Mouse (Mus musculus): Measurements from ENCODE around the gene Gcg. TPM values are rescaled to one million over a fixed set of nuclear protein-coding genes. Genes with fewer than 3 reads are reported as not detected.

Gene Gcg
- not detected in 2 replicates for polyA plus RNA-seq (2016; fragmentation: Nextera tagmentation; extraction: Ambion mirVana)

- no peak within 1 kb of the TSS for H3K9ac ChIP-seq
- ATAC-seq (ENCODE audit: low FRiP score) = no peak
- no peak within 1 kb of the TSS for H3K4me2 ChIP-seq (replicated peaks)
- no peak within 1 kb of the TSS for H3K27ac ChIP-seq
- no peaks in the 10 kb centered on the region for H3K36me3 ChIP-seq
- peaks cover 2% of the 10 kb centered on the region; the same call in 1 of the 2 replicates for H3K4me1 ChIP-seq
- H3K9me3 ChIP-seq (replicated peaks) = no peaks in the 10 kb centered on the region
- WGBS = 81% methylated on average over 9 of the region's 9 CpGs
- H3K27me3 ChIP-seq = no peaks in the 10 kb centered on the region
- no peak within 1 kb of the TSS for H3K4me3 ChIP-seq
These were observed at the start of gene Gcg for GRCm38 (mm10) chr2:62483550-62483949. TSS of gene Gcg (minus strand) at chr2:62483650.

GRCm38 (mm10) chr2:62531065-62531464 is 47.6 kb upstream of the Gcg start:
- Histone ChIP-seq H3K4me2 (replicated peaks) (no peak overlapping the region), H3K9me3 (replicated peaks) (no peaks in the 10 kb centered on the region), H3K27ac (no peak overlapping the region), H3K9ac (no peak overlapping the region), H3K36me3 (no peaks in the 10 kb centered on the region), H3K27me3 (no peaks in the 10 kb centered on the region), H3K4me1 (no peaks in the 10 kb centered on the region), H3K4me3 (no peak overlapping the region)
- ATAC-seq (ENCODE audit: low FRiP score) = no peak
- 78% methylated on average over 1 of the region's 1 CpGs for WGBS

- Histone ChIP-seq H3K9ac (no peak overlapping the region), H3K27me3 (no peaks in the 10 kb centered on the region), H3K27ac (no peak overlapping the region), H3K9me3 (replicated peaks) (no peaks in the 10 kb centered on the region), H3K4me1 (no peaks in the 10 kb centered on the region), H3K36me3 (no peaks in the 10 kb centered on the region), H3K4me2 (replicated peaks) (no peak overlapping the region), H3K4me3 (no peak overlapping the region)
- 96% methylated on average over 9 of the region's 9 CpGs for WGBS
- ATAC-seq (ENCODE audit: low FRiP score) = no peak
These were observed 42.9 kb upstream of the Gcg start for GRCm38 (mm10) chr2:62526399-62526798.

- WGBS = 79% methylated on average over 2 of the region's 2 CpGs
- Histone ChIP-seq H3K9ac (no peak overlapping the region), H3K4me3 (no peak overlapping the region), H3K27me3 (no peaks in the 10 kb centered on the region), H3K36me3 (no peaks in the 10 kb centered on the region), H3K9me3 (replicated peaks) (no peaks in the 10 kb centered on the region), H3K27ac (no peak overlapping the region), H3K4me2 (replicated peaks) (no peak overlapping the region), H3K4me1 (no peaks in the 10 kb centered on the region)
- ATAC-seq (ENCODE audit: low FRiP score) = no peak
These were observed 34.3 kb upstream of the Gcg start for GRCm38 (mm10) chr2:62517790-62518189.

GRCm38 (mm10) chr2:62514477-62514876 is 31.0 kb upstream of the Gcg start:
- H3K4me3 ChIP-seq = no peak overlapping the region
- no peaks in the 10 kb centered on the region for H3K9me3 ChIP-seq (replicated peaks)
- whole genome bisulfite sequencing = 88% methylated on average over 6 of the region's 6 CpGs
- H3K36me3 ChIP-seq = no peaks in the 10 kb centered on the region
- no peak overlapping the region for H3K9ac ChIP-seq
- H3K4me1 ChIP-seq = no peaks in the 10 kb centered on the region
- no peak for ATAC-seq (ENCODE audit: low FRiP score)
- no peak overlapping the region for H3K4me2 ChIP-seq (replicated peaks)
- H3K27me3 ChIP-seq = no peaks in the 10 kb centered on the region
- no peak overlapping the region for H3K27ac ChIP-seq

GRCm38 (mm10) chr2:62513477-62513876 is 30.0 kb upstream of the Gcg start:
- no peak overlapping the region for H3K4me3 ChIP-seq
- no peak overlapping the region for H3K27ac ChIP-seq
- H3K36me3 ChIP-seq = no peaks in the 10 kb centered on the region
- H3K27me3 ChIP-seq = no peaks in the 10 kb centered on the region
- no peaks in the 10 kb centered on the region for H3K4me1 ChIP-seq
- H3K9ac ChIP-seq = no peak overlapping the region
- ATAC-seq (ENCODE audit: low FRiP score) = no peak
- WGBS = 94% methylated on average over 15 of the region's 15 CpGs
- H3K4me2 ChIP-seq (replicated peaks) = no peak overlapping the region
- H3K9me3 ChIP-seq (replicated peaks) = no peaks in the 10 kb centered on the region

- Histone ChIP-seq H3K4me3 (no peak overlapping the region), H3K4me1 (no peaks in the 10 kb centered on the region), H3K9me3 (replicated peaks) (no peaks in the 10 kb centered on the region), H3K27ac (no peak overlapping the region), H3K27me3 (no peaks in the 10 kb centered on the region), H3K9ac (no peak overlapping the region), H3K4me2 (replicated peaks) (no peak overlapping the region), H3K36me3 (no peaks in the 10 kb centered on the region)
- no peak for ATAC-seq (ENCODE audit: low FRiP score)
- WGBS = 82% methylated on average over 5 of the region's 5 CpGs
These were observed 23.7 kb upstream of the Gcg start for GRCm38 (mm10) chr2:62507130-62507529.

- no peaks in the 10 kb centered on the region for H3K9me3 ChIP-seq (replicated peaks)
- no peak overlapping the region for H3K27ac ChIP-seq
- no peaks in the 10 kb centered on the region for H3K36me3 ChIP-seq
- no peak overlapping the region for H3K4me3 ChIP-seq
- H3K4me2 ChIP-seq (replicated peaks) = no peak overlapping the region
- H3K27me3 ChIP-seq = no peaks in the 10 kb centered on the region
- WGBS = 25% methylated on average over 2 of the region's 2 CpGs
- no peak for ATAC-seq (ENCODE audit: low FRiP score)
- H3K4me1 ChIP-seq = no peaks in the 10 kb centered on the region
- no peak overlapping the region for H3K9ac ChIP-seq
These were observed 23.0 kb upstream of the Gcg start for GRCm38 (mm10) chr2:62506441-62506840.

- Histone ChIP-seq H3K4me3 (no peak overlapping the region), H3K9me3 (replicated peaks) (no peaks in the 10 kb centered on the region), H3K27ac (no peak overlapping the region), H3K4me1 (no peaks in the 10 kb centered on the region), H3K4me2 (replicated peaks) (no peak overlapping the region), H3K27me3 (no peaks in the 10 kb centered on the region), H3K36me3 (no peaks in the 10 kb centered on the region), H3K9ac (no peak overlapping the region)
- ATAC-seq (ENCODE audit: low FRiP score) = no peak
- 76% methylated on average over 4 of the region's 4 CpGs for WGBS
These were observed 20.9 kb upstream of the Gcg start for GRCm38 (mm10) chr2:62504269-62504796.

GRCm38 (mm10) chr2:62503326-62503725 is 19.9 kb upstream of the Gcg start:
- H3K36me3 ChIP-seq = no peaks in the 10 kb centered on the region
- no peak overlapping the region for H3K4me2 ChIP-seq (replicated peaks)
- H3K27me3 ChIP-seq = no peaks in the 10 kb centered on the region
- H3K4me1 ChIP-seq = no peaks in the 10 kb centered on the region
- H3K4me3 ChIP-seq = no peak overlapping the region
- no peak overlapping the region for H3K27ac ChIP-seq
- H3K9me3 ChIP-seq (replicated peaks) = no peaks in the 10 kb centered on the region
- ATAC-seq (ENCODE audit: low FRiP score) = no peak
- no peak overlapping the region for H3K9ac ChIP-seq
- 86% methylated on average over 5 of the region's 5 CpGs for WGBS

GRCm38 (mm10) chr2:62502516-62502915 is 19.1 kb upstream of the Gcg start:
- Histone ChIP-seq H3K4me3 (no peak overlapping the region), H3K9me3 (replicated peaks) (no peaks in the 10 kb centered on the region), H3K4me2 (replicated peaks) (no peak overlapping the region), H3K27ac (no peak overlapping the region), H3K4me1 (no peaks in the 10 kb centered on the region), H3K27me3 (no peaks in the 10 kb centered on the region), H3K9ac (no peak overlapping the region), H3K36me3 (no peaks in the 10 kb centered on the region)
- no peak for ATAC-seq (ENCODE audit: low FRiP score)
- 81% methylated on average over 4 of the region's 4 CpGs for WGBS

- no peak overlapping the region for H3K9ac ChIP-seq
- no peaks in the 10 kb centered on the region for H3K4me1 ChIP-seq
- no peak for ATAC-seq (ENCODE audit: low FRiP score)
- H3K27ac ChIP-seq = no peak overlapping the region
- H3K36me3 ChIP-seq = no peaks in the 10 kb centered on the region
- WGBS = 89% methylated on average over 5 of the region's 5 CpGs
- no peaks in the 10 kb centered on the region for H3K27me3 ChIP-seq
- no peak overlapping the region for H3K4me2 ChIP-seq (replicated peaks)
- no peaks in the 10 kb centered on the region for H3K9me3 ChIP-seq (replicated peaks)
- no peak overlapping the region for H3K4me3 ChIP-seq
These were observed 15.4 kb upstream of the Gcg start for GRCm38 (mm10) chr2:62498821-62499220.

- H3K27ac ChIP-seq = no peak overlapping the region
- no peak for ATAC-seq (ENCODE audit: low FRiP score)
- no peaks in the 10 kb centered on the region for H3K4me1 ChIP-seq
- 89% methylated on average over 4 of the region's 4 CpGs for WGBS
- no peak overlapping the region for H3K4me3 ChIP-seq
- no peaks in the 10 kb centered on the region for H3K27me3 ChIP-seq
- no peaks in the 10 kb centered on the region for H3K36me3 ChIP-seq
- H3K4me2 ChIP-seq (replicated peaks) = no peak overlapping the region
- H3K9ac ChIP-seq = no peak overlapping the region
- no peaks in the 10 kb centered on the region for H3K9me3 ChIP-seq (replicated peaks)
These were observed 14.6 kb upstream of the Gcg start for GRCm38 (mm10) chr2:62498086-62498485.
